Mouse (Mus musculus) megakaryocyte, adult 5-6 weeks (primary cell): ENCODE data around the gene Mybpc3. TPM values are rescaled to one million over a fixed set of nuclear protein-coding genes. Genes with fewer than 3 reads are reported as not detected.

Experiments
- ATAC-seq: 2 replicates; pipeline ENCODE4 v1.8.0; 2016; ENCODE audit warnings: mild to moderate bottlenecking, inconsistent platforms; ENCODE audit not compliant: poor library complexity, severe bottlenecking
- total RNA-seq, 2 experiments: library from RNA; stranded (forward) in 1 of 2; stranded (reverse) in 1 of 2; fragments of 153-499, 151-499 nt in 1 of 2; fragments of 221-1000, 200-1000 nt in 1 of 2; gene quantifications; 2 replicates each; pipeline versions ENCODE4 v1.2.3 to v1.2.4; 2015 to 2017

The Mybpc3 gene
- total RNA-seq, 2 experiments from 2014 or later = 0.27 to 0.44 TPM

DNA sequence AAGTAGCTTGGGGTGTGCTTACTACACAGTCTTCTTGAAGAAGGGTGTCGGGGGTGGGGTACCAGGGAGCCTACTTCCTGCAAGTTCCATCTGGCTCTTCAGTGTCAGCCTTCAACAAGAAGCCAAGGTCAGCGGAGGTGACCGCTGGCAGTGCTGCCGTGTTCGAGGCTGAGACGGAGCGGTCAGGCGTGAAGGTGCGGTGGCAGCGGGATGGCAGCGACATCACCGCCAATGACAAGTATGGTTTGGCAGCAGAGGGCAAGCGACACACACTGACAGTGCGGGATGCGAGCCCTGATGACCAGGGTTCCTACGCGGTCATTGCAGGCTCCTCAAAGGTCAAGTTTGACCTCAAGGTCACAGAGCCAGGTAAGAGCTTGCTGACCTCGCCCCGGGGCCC lies 1.1 kb downstream of the Mybpc3 start:
- 0 out of 2 replicates have a peak, but pooled peaks have one; percentile 2 for ATAC-seq

DNA sequence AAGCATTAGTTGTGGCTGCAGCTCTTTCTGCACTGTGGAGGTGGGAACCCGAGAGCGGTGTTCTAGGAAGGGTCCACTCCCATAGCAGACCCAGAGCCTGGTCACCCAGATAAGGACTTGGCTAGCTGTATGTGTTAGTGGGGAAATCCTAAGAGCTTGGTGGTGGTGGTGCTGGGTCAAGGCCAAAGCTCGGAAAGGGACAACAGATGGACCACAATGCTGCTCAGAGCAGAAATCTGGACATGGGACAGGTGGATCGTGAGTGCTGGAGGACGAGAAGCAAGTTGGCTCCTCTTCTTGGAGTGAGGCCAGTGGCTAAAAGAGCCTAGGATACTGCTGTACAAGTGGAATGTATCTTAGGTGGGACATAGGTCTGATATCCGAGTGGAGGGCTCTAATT lies 1.6 kb downstream of the Mybpc3 start:
- no peak for ATAC-seq

DNA sequence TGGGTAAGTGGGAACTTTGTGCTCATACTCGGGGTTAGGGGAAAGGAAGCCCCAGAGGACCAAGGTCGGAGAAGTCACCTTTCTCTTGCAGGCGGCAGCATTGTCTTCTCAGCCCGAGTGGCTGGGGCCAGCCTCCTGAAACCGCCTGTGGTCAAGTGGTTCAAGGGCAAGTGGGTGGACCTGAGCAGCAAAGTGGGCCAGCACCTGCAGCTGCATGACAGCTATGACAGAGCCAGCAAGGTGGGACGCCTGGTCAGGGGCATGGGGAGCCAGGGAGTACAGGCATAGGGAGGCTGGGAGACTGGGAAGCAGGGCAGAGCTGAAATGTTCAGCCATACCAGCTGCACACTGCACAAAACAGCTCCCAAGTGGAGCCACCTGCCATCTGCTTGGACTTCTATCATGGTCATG lies 2.3 kb downstream of the Mybpc3 start:
- ATAC-seq = no peak

DNA sequence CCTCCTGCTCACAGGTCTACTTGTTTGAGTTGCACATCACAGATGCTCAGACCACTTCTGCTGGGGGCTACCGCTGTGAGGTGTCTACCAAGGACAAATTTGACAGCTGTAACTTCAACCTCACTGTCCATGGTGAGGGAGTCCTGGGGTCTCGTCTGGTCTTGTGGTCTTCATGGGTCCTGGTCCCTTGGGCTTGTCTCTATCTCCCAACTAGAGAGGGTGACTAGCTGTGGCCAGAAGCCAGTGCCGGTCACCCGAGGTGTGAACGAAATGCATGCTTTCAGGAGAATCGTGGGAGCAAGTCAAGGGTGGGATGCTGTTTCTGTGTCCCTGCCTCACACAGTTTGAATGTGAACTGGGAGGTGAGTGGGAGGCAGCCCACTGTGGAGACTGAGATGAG lies 3.1 kb downstream of the Mybpc3 start:
- no peak for ATAC-seq

DNA sequence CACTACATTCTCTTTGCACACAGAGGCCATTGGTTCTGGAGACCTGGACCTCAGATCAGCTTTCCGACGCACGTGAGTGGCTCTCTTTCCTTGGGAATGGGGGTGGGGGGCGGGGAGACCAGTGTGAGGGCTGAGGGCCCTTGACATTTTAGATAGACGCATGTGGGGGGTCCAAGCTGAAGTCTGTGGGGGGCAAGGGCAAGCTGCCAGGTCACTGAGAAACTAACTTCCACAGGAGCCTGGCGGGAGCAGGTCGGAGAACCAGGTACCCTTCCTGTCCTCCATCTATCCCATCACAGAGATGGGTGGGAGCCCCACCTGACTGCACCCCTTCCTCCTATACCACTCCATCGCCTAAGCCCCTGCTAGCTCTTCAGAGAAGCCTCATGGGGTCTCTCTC lies 3.6 kb downstream of the Mybpc3 start:
- ATAC-seq = no peak

DNA sequence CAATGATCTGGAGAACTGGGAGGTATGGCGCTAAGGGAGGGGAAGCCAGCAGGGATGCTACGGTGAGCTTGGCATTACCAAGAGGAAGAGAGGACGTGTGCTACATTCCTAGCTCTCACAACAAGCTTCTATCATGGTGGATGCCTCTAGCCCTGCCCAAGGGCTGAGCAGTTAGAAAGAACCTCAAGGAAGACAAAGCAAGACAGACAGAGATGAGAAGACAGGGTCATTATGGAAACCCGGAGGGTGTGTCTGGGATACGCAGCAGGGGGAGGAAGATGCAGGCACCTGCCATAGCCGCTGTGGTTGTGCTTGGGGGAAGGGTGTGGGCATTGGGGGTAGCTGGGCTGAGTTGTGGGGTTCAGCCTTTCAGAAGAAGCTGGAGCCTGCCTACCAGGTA lies 5.6 kb downstream of the Mybpc3 start:
- no peak for ATAC-seq

DNA sequence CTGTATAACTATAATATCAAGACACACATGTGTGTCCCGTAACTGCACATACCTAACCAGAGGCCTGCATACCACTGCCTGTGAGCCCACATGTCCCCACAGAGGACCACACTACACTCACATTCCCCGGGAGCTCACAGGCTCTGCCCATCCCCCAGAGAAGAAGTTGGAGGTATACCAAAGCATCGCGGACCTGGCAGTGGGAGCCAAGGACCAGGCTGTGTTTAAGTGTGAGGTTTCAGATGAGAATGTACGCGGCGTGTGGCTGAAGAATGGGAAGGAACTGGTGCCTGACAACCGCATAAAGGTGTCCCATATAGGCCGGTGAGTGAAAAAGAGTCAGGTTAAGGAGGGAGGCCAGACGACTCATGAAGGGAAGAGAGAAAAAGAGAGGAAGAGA lies 7.2 kb downstream of the Mybpc3 start:
- ATAC-seq = no peak

DNA sequence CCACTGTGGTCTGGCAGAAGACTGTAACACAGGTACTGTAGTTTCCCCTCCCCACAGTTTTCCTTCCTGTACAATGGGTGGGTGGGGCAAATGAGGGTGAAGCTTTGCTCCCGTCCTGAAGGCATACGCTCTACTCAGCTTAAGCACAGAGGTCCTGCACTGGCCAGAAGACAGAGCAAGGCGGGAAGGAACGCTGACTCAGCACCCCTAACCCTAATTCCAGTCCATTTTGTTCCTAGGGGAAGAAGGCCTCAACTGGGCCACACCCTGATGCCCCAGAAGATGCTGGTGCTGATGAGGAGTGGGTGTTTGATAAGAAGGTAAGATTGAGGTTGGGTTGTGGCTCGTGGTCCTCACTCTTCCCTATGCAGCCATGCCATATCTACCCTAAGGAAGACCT lies 10.8 kb downstream of the Mybpc3 start:
- no peak for ATAC-seq

DNA sequence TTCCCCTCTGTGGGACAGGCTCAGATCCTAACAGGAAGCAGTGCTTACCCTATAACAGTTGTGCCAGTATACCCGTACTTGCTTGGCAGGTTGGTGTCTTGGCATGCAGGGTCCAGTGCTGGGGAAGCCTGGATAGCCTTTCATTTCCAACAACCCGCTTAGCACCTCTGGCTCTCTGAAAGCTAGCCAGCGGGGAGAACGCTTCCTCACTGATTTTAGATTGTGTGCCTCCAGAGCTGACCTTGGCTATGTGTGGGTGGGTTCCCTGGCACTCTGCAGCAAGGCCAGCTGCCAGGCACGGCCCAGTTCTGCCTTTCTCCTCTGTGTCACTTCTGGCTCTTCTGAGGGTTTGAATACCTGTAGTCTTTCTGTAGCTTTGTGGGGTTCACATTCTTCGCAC lies 12.2 kb downstream of the Mybpc3 start:
- no peak for ATAC-seq

DNA sequence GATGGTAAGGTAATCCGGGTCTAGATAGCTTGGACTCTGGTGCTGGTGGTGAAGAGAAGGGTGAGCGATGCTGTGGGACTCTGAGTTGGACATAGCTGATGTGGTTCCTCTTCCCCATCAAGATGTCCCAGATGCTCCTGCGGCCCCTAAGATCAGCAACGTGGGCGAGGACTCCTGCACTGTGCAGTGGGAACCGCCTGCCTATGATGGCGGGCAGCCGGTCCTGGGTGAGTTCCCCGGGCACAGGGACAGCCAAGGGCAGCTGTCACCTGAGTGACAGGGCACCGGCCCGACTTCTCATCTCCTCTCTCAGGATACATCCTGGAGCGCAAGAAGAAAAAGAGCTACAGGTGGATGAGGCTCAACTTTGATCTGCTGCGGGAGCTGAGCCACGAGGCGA lies 13.3 kb downstream of the Mybpc3 start:
- ATAC-seq = no peak

DNA sequence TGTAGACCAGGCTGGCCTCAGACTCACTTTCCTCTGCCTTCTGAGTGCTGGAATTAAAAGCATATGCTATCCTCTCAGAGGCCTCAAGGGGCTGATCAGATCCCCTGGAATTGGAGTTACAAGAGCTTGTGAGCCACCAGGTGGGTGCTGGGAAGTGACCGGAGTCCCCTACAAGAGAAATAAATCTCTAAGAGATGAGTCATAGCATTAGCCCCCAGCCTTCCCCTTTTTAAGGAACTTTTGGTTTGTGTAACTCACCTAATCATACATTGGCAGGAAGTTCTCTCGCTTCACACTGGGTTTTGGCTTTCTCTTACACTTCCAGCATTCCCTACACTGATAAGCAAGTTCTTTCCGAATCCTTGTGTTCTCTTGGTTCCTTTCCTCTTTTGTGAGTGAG lies 14.1 kb downstream of the Mybpc3 start:
- peak; percentile 39; the same call in 1 of the 2 replicates for ATAC-seq

DNA sequence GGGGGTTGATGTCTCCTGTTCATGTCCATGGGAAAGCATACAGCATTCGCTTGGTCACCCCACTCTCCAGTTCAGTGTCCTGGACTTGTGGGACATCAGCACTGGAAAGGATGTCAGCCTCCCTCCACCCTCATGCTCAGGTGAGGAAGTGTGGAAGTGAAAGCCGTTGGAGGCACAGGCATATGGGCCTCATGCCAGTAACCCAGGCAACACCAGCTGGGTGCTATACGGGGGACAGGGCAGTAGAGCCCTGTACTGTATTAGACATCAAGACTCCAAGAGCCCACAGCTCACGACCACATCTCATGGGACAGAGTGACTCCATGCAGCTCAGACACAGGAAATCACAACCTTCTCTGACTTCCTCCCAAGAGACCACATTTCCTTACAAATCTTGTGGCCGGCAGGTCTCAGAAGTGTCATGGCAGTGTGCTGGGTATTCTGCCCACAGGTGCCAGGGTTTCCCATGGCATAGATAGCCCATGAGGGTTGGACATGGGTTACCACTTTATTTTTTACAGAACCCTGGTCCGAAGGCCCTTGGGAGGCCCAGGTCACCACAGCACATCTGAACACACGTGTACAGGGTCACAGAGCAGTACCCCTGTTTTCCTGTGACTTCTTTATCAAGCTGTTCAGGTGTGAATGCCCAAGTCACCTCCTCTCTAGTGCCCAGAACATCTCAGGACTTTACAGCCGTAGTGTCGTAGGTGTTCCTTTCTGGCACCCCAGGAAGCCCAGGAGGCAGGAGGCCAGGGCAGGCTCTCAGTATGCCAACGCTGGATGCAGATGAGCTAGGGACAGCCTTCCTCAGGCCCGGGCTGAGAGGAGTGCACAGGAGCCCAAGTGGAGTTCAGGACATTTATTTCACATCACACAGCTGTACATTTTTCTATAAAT lies 18.8 kb downstream of the Mybpc3 start:
- no peak for ATAC-seq

DNA sequence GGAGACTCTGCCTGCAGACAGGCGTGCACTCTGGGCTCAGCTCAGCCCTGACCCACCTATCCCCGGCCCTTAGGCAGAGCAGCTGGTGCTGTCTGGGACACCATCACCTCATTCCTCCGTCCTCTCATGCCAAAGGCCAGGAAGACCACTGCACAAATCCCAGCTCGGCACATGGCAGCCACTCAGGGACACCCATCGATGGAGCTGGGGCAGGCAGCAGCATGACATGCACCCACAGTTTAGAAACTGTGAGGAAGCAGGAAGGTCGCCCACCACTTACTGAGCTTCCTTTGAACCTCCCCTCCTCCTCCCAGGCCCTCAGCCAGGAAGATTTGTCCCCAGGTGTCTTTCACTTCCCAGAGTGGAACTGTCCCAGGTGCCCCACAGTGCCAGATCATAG lies 19.5 kb downstream of the Mybpc3 start:
- no peak for ATAC-seq

DNA sequence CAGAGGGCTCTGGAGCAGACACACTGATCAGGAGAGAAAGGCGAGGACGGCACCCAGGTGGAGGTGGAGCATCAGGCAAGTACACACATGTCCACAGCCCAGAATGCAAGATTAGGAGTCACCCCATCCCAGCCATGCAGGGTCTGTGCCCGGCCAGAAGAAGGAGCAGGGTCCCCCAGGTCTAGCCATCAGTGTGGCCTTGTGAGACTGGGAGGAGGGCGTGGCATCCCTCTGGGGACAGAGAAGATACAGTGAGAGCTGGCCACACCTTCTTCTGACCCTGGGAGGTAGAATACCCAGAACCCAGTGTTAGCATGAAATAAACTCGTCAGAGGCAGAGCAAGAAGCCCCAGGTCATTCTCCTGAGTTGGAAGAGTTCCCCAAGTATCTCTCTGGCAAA lies 21.4 kb downstream of the Mybpc3 start:
- ATAC-seq = no peak

DNA sequence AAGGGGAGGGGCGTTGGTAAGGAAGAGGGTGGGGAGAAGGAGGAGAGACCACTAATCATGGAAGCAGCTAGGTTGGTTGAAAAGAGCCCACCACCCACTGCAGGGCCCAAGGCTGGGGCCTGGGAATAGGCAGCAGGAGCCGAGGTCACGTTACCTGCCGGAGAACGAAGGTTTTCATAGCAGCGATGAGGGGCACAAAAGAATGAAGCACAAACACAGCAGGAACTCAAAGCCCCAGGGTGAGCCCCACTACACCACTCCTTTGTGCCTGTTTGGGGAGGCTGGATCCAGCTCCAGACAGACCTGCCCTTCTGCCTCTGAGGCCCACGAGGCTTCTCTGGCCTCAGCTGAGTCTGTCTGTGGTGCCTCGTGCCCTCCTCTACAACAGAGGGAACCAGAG lies 21.8 kb downstream of the Mybpc3 start:
- no peak for ATAC-seq

DNA sequence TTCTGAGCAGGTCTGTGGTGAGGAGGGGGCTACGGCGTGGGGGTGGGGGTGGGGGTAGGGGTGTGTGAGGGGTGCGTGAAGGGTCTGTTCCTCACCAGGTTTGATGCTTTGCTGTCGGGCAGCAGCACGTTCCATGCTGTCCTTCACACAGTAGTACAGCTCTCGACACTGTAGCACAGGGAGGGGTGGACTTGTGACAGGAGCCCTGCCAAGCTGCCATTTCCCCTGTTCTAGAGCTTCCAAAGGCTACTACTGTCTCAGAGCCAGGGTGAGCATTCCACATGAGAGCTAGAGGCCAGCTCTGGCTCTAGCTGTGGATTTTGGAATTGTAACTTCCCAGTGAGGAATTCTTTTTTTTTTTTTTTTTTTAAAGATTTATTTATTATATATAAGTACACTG lies 25.0 kb downstream of the Mybpc3 start:
- ATAC-seq = no peak

DNA sequence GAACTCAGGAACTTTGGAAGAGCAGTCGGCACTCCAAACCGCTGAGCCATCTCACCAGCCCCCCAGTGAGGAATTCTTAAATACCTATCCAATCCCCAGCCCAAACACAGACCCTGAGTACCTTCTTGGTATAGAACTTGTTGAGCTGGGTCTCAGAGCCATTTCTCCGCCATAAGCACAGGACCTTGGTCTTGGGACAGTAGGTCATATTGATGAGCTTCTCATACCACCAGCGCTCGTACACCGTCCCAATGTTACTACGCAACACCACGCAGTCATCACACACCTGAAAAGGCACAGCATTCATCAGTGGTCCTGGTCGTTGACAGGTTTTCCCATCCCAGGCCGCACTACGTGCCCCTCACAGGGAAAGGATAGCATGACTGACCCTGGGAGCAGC lies 25.5 kb downstream of the Mybpc3 start:
- no peak for ATAC-seq

DNA sequence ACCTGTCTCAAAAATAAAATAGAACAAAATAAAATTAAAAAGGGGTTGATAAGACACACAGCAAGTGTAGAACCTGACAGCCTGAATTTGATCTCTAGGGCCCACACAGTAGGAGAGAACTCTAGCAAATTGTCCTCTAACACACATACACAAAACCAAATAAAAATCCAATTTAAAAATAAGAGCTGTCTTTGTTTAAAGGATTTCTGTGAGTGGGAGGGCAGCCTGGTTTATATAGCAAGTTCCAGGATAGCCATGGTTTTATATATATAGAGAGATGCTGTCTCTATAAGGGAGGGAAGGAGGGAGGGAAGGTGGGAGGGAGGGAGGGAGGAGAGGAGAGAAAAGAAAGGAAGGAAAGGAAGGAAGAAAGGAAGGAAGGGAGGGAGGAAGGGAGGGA lies 30.2 kb downstream of the Mybpc3 start:
- ATAC-seq = no peak

DNA sequence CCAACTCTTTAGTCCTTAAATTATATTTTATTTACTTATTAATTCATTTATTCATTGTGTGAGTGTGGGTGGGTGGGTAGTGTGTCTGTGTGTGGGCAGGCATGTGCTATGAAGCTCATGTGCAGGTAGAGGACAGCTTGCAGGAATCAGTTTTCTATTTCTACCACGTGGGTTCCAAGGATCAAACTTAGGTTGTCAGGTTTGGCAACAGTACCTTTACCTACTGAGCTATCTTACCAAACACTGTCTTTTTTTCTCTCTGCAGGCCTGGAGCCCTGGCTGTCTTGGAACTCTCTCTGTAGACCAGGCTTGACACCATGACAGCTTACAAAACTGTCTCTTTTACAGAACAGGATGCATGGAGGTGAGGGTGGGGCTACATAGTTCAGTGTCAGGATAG lies 33.4 kb downstream of the Mybpc3 start:
- ATAC-seq = no peak

DNA sequence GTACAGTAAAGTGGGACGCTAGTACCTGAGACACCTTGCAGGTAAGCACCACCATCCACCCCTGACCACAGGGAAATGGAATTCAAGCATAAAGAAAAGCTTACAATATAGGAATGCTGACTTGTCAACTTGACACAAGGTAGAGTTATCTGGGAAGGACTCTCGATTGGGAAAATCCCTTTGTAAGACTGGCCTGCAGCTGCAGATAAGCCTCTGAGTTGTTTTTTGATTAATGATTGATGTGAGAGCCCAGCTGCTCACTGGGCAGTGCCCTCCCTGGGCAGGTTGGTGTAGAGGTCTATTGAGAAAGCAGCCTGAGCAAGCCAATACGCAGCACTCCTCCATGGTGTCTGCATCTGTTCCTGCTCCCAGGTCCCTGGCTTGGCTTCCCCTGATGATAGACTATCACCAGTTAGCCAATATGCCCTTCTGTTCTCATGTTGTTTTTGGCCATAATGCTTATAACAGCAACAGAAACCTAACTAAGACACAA lies 35.0 kb downstream of the Mybpc3 start:
- no peak for ATAC-seq

DNA sequence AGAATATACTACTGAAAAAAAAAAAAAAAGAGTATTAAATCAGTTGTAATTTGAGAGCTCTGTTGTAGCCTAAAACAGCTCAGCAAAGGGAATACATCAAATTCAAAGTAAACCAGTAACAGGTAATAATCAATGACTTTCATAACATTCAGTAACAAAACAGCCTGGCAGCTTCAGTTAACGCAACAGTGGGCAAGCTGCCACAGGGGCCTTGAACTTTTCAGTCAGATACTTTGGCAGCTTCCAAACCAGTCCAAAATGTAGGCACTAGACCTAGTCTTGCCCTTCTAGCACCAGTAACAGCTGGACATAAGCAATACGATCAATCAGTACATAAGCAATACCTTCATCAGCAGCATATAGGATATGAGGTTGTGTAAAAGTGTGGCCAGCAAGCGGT lies 36.1 kb downstream of the Mybpc3 start:
- ATAC-seq = no peak

DNA sequence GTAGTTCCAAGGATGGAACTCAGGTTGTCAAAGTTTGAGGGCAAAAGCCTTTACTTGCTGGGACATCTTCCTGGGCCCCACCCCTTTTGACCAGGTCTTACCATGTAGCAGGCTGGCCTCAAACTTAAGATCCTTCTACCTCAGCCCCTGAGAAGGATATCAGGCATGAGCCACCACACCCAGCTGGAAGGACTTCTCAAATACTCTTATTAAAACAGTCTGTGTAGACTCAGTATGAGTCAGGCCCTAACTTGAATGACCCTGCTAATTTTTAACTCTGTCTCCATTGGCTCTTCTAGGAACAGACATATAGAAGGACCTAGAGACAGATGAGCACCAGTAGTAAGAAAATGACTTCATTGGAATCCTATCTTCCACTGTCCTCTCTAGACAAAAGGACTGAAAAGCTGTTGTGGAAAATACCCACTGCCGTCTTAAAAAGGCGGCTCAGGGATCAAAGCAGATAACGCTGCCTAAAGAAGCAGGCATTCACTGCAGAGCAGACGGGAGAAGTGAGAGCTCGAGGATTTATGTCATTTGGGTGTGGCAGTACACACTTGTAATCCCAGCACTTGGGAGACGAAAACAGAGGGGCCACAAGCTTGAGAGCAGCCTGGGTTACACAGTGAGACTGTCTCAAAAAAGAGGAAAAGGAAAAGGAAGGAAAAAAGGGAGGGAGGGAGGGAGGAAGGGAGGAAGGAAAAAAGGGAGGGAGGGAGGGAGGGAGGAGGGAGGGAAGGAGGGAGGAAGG lies 39.2 kb downstream of the Mybpc3 start:
- ATAC-seq = no peak
